Mouse (Mus musculus) spleen, postnatal 14 days (tissue): Measurements from ENCODE around the gene Tmem132d.

ENCODE experiments used
- DNase-seq, 2 experiments: peaks; one replicate each; pipeline ENCODE4 v3.0.0; 2021 to 2022; ENCODE audit warnings: low spot score in 2 of 2

The Tmem132d gene

GRCm38 (mm10) chr5:128407546-128407945 lies 25.3 kb downstream of the Tmem132d start:
- DNase-seq: no peak

GRCm38 (mm10) chr5:128405071-128405470 lies 27.8 kb downstream of the Tmem132d start:
- DNase-seq: no peak

DNA sequence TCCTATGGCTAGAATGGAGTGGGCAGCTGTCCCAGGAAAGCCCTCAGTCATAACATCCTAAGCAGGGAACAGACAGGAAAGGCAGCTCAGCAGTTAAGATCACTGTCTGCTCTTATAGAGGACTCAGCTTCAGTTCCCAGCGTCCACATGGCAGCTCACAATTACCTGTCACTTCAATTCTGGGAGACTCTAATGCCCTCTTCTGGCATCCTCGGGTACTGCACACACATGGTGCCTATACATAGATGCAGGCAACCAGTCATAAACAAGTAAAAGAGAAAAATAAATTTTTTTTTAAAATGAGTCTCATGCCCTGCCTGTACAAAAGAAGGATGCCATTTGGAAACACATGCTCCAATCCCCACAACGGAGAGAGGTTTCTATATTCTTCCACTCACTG lies 28.7 kb downstream of the Tmem132d start:
- no peak for DNase-seq

DNA sequence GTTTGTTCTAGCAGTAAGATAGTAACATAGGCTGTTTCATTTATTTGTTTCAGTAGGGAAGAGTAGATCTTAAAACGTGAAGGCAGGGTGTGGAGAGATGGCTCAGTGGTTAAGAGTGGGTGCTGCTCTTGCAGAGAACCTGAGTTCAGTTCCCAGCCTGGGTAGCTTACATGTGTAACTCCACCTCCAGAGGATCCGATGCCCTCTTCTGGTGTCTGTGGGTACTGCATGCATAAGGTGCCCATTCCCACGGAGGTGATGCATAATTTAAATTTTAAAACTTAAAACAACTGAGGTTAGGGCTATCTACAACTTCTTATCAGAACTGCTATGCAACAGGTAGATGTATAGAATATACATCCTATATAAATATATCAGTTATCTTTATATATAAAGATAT lies 40.5 kb downstream of the Tmem132d start:
- no peak for DNase-seq

- no peak for DNase-seq
Observed at GRCm38 (mm10) chr5:128389665-128390064, 43.2 kb downstream of the Tmem132d start.

- no peak for DNase-seq
Observed at GRCm38 (mm10) chr5:128388358-128389141, 44.3 kb downstream of the Tmem132d start.

GRCm38 (mm10) chr5:128369814-128370213 lies 63.1 kb downstream of the Tmem132d start:
- DNase-seq: no peak

- no peak for DNase-seq
Observed at GRCm38 (mm10) chr5:128369111-128369510, 63.8 kb downstream of the Tmem132d start.

DNA sequence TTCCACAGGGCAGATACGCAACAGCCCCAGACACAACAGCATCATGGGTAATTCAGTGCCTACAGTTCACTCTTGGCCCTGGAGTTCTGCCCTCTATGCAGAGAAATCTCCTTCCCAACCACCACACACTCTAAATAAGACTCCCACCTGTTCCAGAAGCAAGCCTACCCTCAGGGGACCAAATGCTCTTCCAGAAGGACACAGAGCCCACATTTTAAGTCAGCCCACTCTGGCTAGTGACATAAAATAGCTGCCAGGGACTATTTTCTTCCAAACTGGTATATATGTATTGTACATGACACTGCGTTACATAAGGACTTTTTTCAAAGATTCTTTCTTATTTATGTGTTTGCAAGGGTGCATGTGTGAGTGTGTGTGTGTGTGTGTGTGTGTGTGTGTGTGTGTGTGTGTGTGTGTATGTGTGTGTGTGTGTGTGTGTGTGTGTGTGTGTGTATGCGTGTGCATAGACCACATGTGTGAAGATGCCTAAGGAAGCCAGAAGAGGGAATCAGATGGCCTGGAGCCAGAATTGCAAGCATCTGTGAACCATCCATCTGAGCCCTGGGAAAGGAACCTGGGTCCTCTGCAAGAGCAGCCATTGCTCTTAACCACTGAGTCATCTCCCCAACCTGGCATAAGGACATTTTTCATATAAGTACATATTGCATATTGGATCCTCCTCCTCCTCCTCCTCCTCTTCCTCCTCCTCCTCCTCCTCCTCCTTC lies 67.5 kb downstream of the Tmem132d start:
- no peak for DNase-seq

- DNase-seq: no peak
Observed at GRCm38 (mm10) chr5:128360946-128361675, 71.8 kb downstream of the Tmem132d start.

GRCm38 (mm10) chr5:128348835-128349234 lies 84.0 kb downstream of the Tmem132d start:
- no peak for DNase-seq

DNA sequence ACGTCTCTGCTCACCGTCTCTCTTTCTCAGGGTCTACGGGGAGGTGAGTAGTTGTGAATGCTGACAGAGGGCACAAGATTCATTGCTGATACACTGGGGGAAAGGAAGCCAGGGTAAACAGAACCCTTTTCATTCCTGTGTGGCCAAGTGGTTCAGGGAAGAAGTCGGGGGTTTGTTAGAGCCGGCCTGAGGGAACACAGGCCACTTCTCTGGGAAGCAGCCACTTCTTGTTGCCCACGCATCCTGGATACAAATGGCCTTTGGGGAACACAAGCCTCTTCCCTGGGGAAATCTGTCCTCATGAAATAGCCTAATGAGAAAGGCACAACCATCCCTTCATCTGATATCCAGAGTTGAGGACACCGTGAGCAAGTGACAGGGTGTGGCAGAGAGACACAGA lies 96.0 kb downstream of the Tmem132d start:
- DNase-seq: no peak

- no peak for DNase-seq
Observed at GRCm38 (mm10) chr5:128332766-128333165, 100.1 kb downstream of the Tmem132d start.

- no peak for DNase-seq
Observed at GRCm38 (mm10) chr5:128330351-128330750, 102.5 kb downstream of the Tmem132d start.

GRCm38 (mm10) chr5:128302387-128302786 lies 130.5 kb downstream of the Tmem132d start:
- DNase-seq: no peak

DNA sequence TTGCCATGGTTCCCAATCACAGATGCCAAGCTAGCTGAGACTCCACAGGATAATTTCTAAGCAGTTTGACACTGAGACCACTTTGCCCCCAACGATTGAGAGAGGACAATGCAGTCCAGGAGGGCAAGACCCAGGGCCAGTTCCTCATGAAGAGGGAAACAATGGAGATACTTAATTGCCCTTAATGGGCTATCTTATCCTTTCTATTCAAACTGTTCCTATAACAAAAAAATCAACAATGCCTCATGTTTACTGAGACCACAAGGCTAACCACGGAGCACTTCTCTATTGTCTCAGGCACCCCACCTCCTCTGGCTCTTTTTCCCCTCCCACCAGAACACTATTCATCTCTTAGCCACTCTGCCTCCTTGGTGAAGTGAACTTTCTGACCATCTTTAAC lies 141.7 kb downstream of the Tmem132d start:
- DNase-seq: no peak

DNA sequence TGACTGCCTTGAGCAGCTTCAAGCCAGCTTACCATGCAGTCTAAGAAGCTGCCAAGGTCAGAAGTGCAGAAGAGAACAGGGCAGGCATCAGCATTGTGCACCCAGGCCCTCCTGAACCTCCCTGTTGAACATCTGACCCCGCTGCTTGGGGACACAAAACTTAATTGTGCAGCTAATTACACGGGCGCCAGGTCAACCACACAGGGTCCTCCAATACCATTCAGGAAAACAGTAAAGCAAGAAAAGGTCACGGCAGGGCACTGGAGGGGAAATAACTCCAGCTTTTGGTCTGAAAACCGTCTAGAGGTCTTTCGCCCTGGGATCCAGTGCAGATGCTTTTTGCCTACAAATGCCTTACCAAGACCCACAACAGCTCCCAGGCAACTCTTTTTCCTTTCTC lies 159.6 kb downstream of the Tmem132d start:
- DNase-seq: no peak

- no peak for DNase-seq
Observed at GRCm38 (mm10) chr5:128267366-128267765, 165.5 kb downstream of the Tmem132d start.

DNA sequence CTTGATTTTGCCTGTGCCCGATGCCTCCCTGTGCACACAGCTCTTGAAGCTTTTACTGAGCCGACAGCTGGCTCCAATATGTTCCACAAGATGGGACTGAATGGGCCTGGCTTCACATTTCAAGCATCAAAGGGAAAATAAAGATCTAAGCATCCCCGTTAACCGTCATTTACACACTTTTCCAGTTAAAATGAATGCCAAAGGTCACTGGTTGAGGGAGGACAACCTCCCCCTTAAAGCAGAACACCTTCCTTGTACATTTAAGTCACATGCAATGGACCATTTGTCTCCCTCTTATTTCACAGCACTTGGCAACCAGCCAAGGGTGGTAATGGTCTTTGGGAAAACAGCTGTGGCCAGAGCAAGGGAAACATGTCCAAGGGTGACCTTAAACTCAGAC lies 188.7 kb downstream of the Tmem132d start:
- DNase-seq: no peak

- DNase-seq: no peak
Observed at GRCm38 (mm10) chr5:128236638-128237335, 196.1 kb downstream of the Tmem132d start.

DNA sequence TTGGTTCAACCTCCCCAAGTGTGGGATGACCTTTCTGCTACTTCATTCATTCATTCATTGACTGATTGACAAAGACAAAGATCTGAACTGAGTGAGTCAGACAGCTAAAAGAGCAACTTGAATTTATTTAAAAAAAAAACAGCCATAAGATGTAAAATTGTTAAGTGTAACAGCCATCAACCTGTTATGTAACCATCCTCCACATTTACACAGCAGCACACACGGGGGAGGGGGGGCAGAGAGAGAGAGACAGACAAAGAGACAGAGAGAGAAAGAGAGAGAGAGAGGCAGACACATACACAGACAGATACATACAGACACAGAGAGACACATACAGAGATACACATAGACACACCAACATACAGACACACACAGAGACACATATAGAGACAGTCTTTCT lies 197.3 kb downstream of the Tmem132d start:
- DNase-seq: no peak

- no peak for DNase-seq
Observed at GRCm38 (mm10) chr5:128233101-128233500, 199.8 kb downstream of the Tmem132d start.
